Mouse (Mus musculus) gastrocnemius, postnatal 4 days (tissue): ENCODE results near the gene 1700001J03Rik. TPM values are rescaled to one million over a fixed set of nuclear protein-coding genes. Genes with fewer than 3 reads are reported as not detected.
"Not testable (repeated sequence)": the region's sequence is repeated elsewhere in the genome, so short reads cannot be mapped to it uniquely, and the experiment has no call there.

Source experiments
- DNase-seq, 2 experiments: peaks; one replicate each; pipeline ENCODE4 v3.0.0; 2021 to 2022; ENCODE audit warnings: low spot score in 2 of 2, mixed read lengths in 2 of 2
- total RNA-seq, 2 experiments: library from RNA; stranded (reverse); gene quantifications; 2 replicates each; pipeline ENCODE4 v1.2.3; 2021

1700001J03Rik gene
- total RNA-seq, 2 experiments from 2014 or later: 0.60 to 1.3 TPM

DNA sequence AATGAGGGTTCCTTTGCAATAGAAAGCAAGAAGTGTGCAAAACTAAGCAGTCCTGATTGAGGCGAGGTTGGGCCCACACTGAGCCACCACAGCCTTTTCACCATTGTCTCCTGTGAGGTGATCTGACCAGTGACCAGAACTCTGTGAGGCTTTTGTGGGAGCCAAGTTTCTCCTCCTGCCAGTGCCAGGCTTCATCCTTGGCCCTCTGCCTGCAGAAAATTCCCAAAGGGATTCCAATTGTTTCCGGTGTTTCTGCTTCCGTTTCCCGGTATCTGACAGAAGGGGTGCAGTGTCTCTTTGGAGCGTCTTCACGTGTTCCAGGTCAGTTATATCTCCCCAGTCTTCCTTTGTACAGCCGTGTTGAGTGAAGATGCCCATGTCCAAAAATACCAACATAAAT is 3.6 kb upstream of the 1700001J03Rik start:
- no peak for DNase-seq

DNA sequence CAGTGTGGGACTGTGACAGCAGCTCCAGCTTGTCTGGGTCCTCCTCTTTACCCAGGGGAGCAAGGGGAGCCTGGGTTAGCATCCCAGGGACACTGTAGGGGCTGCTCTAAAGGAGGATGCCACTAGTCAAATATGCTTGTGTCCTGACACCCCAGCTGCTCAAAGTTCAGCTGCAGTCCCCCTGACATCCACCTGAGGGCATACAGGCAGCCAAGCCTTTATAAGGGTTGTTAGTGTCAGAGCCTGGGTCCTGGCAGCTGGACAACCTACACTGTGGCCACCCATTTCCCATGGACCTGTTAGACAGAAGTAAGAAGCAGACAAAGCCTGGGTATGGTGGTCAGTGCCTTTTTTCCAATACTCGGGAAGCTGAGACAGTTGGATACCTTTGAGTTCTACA is 3.0 kb upstream of the 1700001J03Rik start:
- DNase-seq: no peak

DNA sequence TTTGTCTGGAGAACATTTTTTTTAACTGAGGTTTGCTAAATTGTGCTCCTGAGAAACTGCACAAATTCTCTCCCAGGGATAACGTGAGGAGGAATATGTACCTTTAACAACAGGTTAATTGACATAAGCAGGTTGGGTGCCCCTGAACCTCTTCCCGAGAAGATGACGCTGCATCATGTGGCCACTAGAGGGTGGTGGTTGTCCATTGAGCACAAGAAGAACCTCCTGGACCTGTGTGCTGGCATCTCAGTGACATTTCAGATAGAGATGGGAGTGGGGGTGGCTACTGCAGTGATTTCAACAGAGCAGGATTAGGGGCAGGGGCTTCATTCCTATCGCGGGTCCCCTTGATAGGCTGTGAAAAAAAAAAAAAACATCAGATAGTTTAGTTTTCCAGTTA is 2.3 kb upstream of the 1700001J03Rik start:
- peak; percentile 30 to 50 for DNase-seq

DNA sequence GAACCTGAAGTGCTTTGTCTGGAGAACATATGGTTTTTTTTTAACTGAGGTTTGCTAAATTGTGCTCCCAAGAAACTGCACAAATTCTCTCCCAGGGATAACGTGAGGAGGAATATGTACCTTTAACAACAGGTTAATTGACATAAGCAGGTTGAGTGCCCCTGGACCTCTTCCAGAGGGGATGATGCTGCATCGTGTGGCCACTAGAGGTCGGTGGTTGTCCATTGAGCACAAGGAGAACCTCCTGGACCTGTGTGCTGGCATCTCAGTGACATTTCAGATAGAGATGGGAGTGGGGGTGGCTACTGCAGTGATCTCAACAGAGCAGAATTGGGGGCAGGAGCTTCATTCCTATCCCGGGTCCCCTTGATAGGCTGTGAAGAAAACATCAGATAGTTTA is 12.4 kb downstream of the 1700001J03Rik start:
- DNase-seq: not testable (repeated sequence)

DNA sequence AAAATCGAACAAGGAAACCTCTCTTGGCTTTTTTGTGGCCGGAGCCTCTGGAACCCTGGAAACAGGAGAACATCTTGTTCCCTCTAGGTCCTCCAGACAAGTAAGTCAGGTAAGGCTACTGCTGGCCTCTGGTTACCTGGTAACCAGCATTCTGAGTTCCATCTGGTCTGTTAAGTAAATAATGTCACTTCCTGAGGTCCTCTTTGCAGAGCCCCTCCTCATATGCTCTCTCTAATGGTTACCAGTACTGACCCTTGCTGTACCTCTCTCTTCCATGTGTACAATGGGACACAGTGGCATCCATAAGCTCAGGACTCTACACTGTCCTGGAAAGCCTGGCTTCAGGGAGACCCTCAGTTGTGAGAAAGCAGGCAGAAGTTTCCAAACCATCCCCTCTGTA is 14.5 kb downstream of the 1700001J03Rik start, which contains the start of gene Gm6309:
TSS of gene Gm6309 (minus strand) at position 101 of the 400 bp plus-strand sequence.
- DNase-seq: not testable (repeated sequence)

DNA sequence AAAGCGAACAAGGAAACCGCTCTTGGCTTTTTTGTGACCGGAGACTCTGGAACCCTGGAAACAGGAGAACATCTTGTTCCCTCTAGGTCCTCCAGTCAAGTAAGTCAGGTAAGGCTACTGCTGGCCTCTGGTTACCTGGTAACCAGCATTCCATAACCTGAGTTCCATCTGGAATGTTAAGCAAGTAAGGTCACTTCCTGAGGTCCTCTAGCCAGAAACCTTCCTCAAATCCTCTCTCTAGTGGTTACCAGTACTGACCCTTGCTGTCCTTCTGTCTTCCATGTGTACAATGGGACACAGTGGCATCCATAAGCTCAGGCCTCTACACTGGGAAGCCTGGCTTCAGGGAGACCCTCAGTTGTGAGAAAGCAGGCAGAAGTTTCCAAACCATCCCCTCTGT is 24.7 kb downstream of the 1700001J03Rik start, which contains the start of gene Gm5565:
TSS of gene Gm5565 (minus strand) at position 101 of the 400 bp plus-strand sequence.
- DNase-seq: not testable (repeated sequence)

DNA sequence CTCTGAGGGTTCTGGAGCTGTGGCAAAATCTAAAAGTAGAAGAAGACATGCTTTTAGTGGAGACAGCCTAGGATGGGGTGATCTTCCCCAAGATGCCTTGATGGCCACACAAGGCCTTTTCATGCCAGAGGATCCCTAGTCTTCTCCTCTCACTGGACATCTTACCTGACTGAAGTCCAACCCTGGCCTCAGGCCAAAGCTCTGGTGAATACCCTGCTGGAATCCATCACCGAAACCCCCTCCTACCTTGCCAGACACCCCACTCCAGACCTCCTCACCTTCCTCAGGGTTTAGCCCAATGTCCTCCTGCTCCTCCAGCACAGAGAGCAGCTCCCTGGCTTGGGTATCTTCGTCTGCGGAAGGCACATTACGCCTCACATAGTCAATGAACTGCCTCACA is 26.8 kb downstream of the 1700001J03Rik start:
- DNase-seq: not testable (repeated sequence)

DNA sequence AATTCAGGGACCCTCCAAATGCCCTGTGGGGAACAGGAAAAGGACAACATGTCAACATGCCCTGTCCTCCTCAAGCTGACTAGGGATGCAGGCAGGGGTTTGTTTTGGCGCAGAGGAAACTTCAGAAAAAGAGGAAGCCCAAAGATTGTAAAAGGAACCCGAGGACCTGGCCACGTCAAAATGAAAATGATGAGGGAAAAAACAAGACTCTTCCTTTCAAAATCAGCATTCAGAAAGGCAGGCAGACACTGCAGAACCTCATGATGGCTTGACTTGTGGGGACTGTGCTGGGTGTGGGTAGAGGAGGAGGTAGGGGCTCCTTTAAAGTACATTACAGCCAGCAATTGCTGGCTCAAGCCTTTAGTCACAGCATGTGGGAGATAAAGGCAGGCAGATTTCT is 34.6 kb downstream of the 1700001J03Rik start:
- no peak for DNase-seq

DNA sequence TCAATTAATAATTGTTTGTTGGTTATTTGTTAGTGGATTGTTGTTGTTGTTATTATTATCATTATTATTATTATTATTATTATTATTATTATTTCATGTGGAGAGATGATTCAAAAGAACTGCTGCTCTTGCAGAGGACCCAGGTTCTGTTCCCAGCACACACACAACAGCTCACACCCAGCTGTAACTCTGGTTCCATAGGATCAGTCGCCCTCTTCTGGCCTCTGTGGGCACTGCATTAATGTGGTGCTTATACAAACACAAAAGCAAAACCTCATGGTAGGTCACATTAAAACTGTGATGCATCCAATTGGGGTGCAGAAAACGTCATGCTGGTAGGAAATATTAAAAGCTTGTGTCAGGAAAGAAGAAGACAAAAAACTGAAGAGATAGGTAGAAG is 37.2 kb downstream of the 1700001J03Rik start:
- no peak for DNase-seq

Other genes with a start within 250 kb of the 1700001J03Rik start
- under 1 TPM in 1 of 2 experiments, not detected in 1; 0.52 TPM for gene Cyp3a25, start 175.7 kb downstream of the 1700001J03Rik start, total RNA-seq
- not detected for gene Cyp3a59, start 106.0 kb downstream of the 1700001J03Rik start, total RNA-seq
- gene Gm5565, start 24.8 kb downstream of the 1700001J03Rik start, total RNA-seq: not detected
- gene Gm6309, start 14.6 kb downstream of the 1700001J03Rik start, total RNA-seq: not detected
- 10 to 100 TPM; 36.8 to 46.9 TPM for gene Rnf6, start 36.3 kb upstream of the 1700001J03Rik start, total RNA-seq
- 10 to 100 TPM; 39.0 to 48.2 TPM for gene Cdk8, start 45.9 kb upstream of the 1700001J03Rik start, total RNA-seq
- 1 to 10 TPM; 1.7 to 2.0 TPM for gene Wasf3, start 199.7 kb upstream of the 1700001J03Rik start, total RNA-seq